Mouse (Mus musculus): ENCODE data around the gene Osgep.

DNA sequence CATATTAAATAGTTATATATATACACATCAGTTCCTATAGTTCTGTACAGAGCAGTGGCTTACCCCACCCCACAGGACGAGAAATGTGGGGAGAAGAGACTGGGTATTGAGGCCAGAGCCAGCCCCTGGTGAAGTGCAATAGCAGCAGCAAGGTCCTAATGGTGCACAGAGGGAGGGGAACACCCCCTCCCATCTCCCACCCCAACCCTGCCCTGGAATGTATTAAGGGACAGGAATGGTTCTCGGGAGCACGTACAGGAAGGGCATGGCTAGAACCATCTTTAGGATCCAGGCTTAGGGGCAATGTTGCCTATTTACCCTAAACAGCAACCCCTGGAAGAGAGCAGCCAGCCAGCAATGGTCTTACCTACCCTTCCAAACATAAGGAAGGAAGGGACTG lies 2.7 kb upstream of the Osgep start:
- TF ChIP-seq CTCF (conservative IDR thresholded peaks at IDR 0.05; ENCODE audit: insufficient read depth, insufficient read length, low read depth, low read length), result no peak
- no peak for TF ChIP-seq POLR2A (IDR thresholded peaks at IDR 0.05; ENCODE audit: low read depth, low read length)
